Mouse (Mus musculus): ENCODE data around the gene Naif1. TPM values are rescaled to one million over a fixed set of nuclear protein-coding genes. Genes with fewer than 3 reads are reported as not detected.
"Not testable (repeated sequence)": the region's sequence is repeated elsewhere in the genome, so short reads cannot be mapped to it uniquely, and the experiment has no call there.

The Naif1 gene
- polyA plus RNA-seq, 1 experiment = 19.9 TPM

DNA sequence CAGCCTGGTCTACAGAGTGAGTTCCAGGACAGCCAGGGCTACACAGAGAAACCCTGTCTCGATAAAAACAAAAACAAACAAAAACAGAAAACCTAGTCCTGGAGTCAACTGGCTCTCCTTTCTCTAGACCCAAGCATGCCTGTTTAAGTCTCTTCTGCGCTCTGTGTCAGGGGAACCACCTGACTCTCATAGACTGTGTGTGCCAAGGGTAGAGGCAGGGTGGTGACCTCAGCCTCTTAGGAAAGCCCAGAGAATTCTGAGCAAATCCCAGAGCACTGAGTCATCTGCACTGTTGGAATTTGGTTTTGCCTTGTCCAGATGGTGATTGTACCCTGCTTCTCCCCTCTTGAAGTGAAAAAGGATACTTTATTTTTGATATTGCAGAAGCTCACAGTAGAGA lies 8.0 kb downstream of the Naif1 start:
- TF ChIP-seq POLR2A (IDR thresholded peaks at IDR 0.05; ENCODE audit: control insufficient read depth, low read depth, low read length) = no peak
- TF ChIP-seq CTCF (IDR thresholded peaks at IDR 0.05; ENCODE audit: control insufficient read depth, insufficient read depth, insufficient replicate concordance, low read depth, low read length) = no peak
- Histone ChIP-seq H3K27me3 (ENCODE audit: control insufficient read depth, insufficient read depth, low read length) (no peaks in the 10 kb centered on the region), H3K4me1 (ENCODE audit: control insufficient read depth, insufficient read depth, low read length) (no peaks in the 10 kb centered on the region), H3K27ac (ENCODE audit: control insufficient read depth, insufficient read depth, low read depth, low read length) (no peak overlapping the region), H3K4me3 (ENCODE audit: control insufficient read depth, low read depth, low read length) (no peak overlapping the region), H3K36me3 (ENCODE audit: control insufficient read depth, insufficient read depth, low read length) (no peaks in the 10 kb centered on the region)

DNA sequence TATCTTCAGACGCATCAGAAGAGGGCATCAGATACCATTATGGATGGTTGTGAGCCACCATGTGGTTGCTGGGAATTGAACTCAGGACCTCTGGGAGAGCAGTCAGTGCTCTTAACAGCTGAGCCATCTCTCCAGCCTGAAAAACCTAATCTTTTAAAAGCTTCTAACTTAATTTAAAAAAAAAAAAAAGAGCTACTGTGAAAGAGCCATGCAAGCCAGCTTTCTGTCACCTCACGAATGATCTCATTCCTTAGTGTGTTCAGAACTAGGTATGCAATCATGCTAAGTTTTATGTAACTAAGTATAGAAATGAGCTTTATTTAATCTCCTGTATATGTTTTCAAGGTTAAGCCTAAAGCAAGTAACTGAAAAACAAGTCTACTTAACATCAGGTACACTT lies 9.4 kb downstream of the Naif1 start:
- Histone ChIP-seq H3K4me3 (ENCODE audit: control insufficient read depth, low read depth, low read length) (no peak overlapping the region), H3K36me3 (ENCODE audit: control insufficient read depth, insufficient read depth, low read length) (no peaks in the 10 kb centered on the region), H3K27me3 (ENCODE audit: control insufficient read depth, insufficient read depth, low read length) (no peaks in the 10 kb centered on the region), H3K27ac (ENCODE audit: control insufficient read depth, insufficient read depth, low read depth, low read length) (no peak overlapping the region), H3K4me1 (ENCODE audit: control insufficient read depth, insufficient read depth, low read length) (no peaks in the 10 kb centered on the region)
- TF ChIP-seq POLR2A (IDR thresholded peaks at IDR 0.05; ENCODE audit: control insufficient read depth, low read depth, low read length) = no peak
- TF ChIP-seq CTCF (IDR thresholded peaks at IDR 0.05; ENCODE audit: control insufficient read depth, insufficient read depth, insufficient replicate concordance, low read depth, low read length) = no peak

DNA sequence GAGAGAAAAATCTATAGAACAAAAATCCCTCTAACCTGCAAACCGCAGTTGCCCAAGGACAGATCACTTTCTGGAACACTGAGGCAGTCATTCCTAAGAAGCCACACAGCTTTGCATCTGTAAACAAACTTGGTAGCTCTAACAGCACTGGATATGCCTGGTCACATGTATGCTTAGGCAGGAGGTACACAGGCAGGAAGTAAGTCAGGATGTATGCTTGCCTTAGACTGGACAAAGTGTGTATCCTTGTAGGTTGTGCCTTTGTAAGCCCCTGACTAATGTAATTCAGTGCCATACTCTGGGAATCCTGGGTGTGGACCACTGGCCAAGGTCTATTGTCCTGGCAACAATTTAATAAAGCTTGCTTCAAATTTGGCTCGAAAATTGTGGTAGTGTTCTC lies 13.5 kb downstream of the Naif1 start:
- TF ChIP-seq POLR2A (IDR thresholded peaks at IDR 0.05; ENCODE audit: control insufficient read depth, low read depth, low read length) = no peak
- no peak for TF ChIP-seq CTCF (IDR thresholded peaks at IDR 0.05; ENCODE audit: control insufficient read depth, insufficient read depth, insufficient replicate concordance, low read depth, low read length)
- H3K4me3 ChIP-seq (ENCODE audit: control insufficient read depth, low read depth, low read length) = no peak overlapping the region
- H3K27ac ChIP-seq (ENCODE audit: control insufficient read depth, insufficient read depth, low read depth, low read length) = no peak overlapping the region
- H3K36me3 ChIP-seq (ENCODE audit: control insufficient read depth, insufficient read depth, low read length) = no peaks in the 10 kb centered on the region
- no peaks in the 10 kb centered on the region for H3K27me3 ChIP-seq (ENCODE audit: control insufficient read depth, insufficient read depth, low read length)
- no peaks in the 10 kb centered on the region for H3K4me1 ChIP-seq (ENCODE audit: control insufficient read depth, insufficient read depth, low read length)

DNA sequence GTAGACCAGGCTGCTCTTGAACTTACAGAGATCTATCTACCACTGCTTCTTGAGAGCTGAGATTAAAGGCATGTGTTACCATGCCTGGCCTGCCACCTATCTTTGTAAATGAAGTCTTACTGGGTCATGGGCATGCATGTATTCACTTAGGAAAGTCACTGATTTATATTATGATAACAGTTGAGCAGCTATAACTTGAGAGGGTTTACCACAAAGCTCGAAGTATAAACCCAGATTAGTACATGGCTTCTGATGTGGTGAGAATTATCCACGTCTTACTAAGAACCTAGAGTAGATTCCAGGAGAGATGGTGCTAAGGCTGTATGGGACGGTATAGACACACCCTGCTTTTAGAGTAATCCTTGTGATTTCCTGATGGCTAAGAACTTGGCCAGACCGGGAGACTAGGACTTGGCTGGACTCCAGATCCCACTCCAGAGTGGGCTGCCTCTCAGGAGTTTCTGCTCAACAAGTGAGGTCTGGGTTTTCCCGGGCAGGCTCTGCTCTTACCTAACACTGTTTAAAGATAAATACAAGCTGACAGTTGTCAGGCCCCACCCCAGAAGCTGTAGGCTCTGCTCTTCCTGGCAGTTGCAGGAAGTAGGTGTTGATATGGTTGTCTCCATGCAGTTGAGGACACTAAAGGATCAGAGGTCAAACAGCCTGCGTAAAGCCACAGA lies 14.1 kb downstream of the Naif1 start:
- TF ChIP-seq POLR2A (IDR thresholded peaks at IDR 0.05; ENCODE audit: control insufficient read depth, low read depth, low read length) = no peak
- no peak for TF ChIP-seq CTCF (IDR thresholded peaks at IDR 0.05; ENCODE audit: control insufficient read depth, insufficient read depth, insufficient replicate concordance, low read depth, low read length)
- H3K4me1 ChIP-seq (ENCODE audit: control insufficient read depth, insufficient read depth, low read length) = no peaks in the 10 kb centered on the region
- H3K27me3 ChIP-seq (ENCODE audit: control insufficient read depth, insufficient read depth, low read length) = no peaks in the 10 kb centered on the region
- no peaks in the 10 kb centered on the region for H3K36me3 ChIP-seq (ENCODE audit: control insufficient read depth, insufficient read depth, low read length)
- no peak overlapping the region for H3K4me3 ChIP-seq (ENCODE audit: control insufficient read depth, low read depth, low read length)
- H3K27ac ChIP-seq (ENCODE audit: control insufficient read depth, insufficient read depth, low read depth, low read length) = no peak overlapping the region

DNA sequence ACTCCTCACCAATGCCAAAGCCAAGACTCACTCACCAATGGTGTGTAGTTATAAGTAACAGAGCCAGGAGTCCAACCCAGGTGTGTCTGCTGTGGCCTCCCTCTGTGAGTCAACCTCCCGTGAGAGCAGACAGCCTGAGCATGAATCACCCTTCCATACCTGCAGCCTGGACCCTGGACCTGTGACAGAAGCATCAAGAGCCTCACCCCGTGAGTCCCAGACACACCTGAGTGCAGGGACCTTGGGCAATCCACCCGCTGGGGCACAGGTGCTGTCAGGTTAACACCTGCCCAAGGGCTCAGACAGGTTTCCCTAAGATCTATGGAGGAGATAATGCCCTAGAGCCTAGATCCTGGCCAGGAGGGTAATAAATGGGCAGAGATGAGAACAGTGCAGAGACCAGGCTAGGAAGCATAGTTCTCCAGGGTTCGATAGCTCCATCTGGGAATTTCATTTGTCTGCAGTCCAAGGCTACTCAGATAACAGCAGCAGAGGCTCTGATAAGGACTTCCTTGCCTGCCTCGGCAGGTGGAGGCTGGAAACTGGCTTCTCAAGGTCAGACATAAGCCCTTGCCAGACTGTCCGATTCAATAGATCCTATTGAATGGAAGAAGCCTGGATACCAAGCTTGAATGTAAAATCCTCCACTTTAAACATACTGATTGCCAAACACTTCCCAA lies 20.9 kb downstream of the Naif1 start:
- no peaks in the 10 kb centered on the region for H3K27me3 ChIP-seq (ENCODE audit: control insufficient read depth, insufficient read depth, low read length)
- H3K36me3 ChIP-seq (ENCODE audit: control insufficient read depth, insufficient read depth, low read length) = no peaks in the 10 kb centered on the region
- TF ChIP-seq CTCF (IDR thresholded peaks at IDR 0.05; ENCODE audit: control insufficient read depth, insufficient read depth, insufficient replicate concordance, low read depth, low read length) (no peak), POLR2A (IDR thresholded peaks at IDR 0.05; ENCODE audit: control insufficient read depth, low read depth, low read length) (no peak)
- H3K4me1 ChIP-seq (ENCODE audit: control insufficient read depth, insufficient read depth, low read length) = no peaks in the 10 kb centered on the region
- H3K4me3 ChIP-seq (ENCODE audit: control insufficient read depth, low read depth, low read length) = no peak overlapping the region
- H3K27ac ChIP-seq (ENCODE audit: control insufficient read depth, insufficient read depth, low read depth, low read length) = no peak overlapping the region

DNA sequence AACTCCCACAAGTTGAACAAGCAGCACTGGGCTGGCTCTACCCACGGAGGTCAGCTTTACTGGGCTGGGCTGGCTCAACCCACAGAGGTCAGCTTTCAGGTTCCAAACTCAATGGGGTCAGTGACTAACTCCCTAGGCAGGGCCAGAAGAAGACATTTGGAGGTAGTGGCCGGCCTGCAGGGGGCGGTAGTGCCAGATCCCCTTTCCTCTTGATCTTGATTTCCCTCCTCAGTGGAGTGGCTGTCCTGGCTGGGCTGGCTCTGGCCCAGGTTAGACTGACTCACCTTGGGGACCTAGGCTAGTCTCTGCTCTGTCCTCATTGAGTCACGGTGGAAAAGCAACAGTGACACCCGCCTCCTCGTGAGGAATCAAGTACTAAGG lies 21.4 kb downstream of the Naif1 start:
- TF ChIP-seq POLR2A (IDR thresholded peaks at IDR 0.05; ENCODE audit: control insufficient read depth, low read depth, low read length) (no peak), CTCF (IDR thresholded peaks at IDR 0.05; ENCODE audit: control insufficient read depth, insufficient read depth, insufficient replicate concordance, low read depth, low read length) (0 out of 2 replicates have a peak, but pooled peaks have one; percentile 20)
- no peaks in the 10 kb centered on the region for H3K4me1 ChIP-seq (ENCODE audit: control insufficient read depth, insufficient read depth, low read length)
- no peaks in the 10 kb centered on the region for H3K36me3 ChIP-seq (ENCODE audit: control insufficient read depth, insufficient read depth, low read length)
- no peak overlapping the region for H3K27ac ChIP-seq (ENCODE audit: control insufficient read depth, insufficient read depth, low read depth, low read length)
- H3K4me3 ChIP-seq (ENCODE audit: control insufficient read depth, low read depth, low read length) = no peak overlapping the region
- H3K27me3 ChIP-seq (ENCODE audit: control insufficient read depth, insufficient read depth, low read length) = no peaks in the 10 kb centered on the region

DNA sequence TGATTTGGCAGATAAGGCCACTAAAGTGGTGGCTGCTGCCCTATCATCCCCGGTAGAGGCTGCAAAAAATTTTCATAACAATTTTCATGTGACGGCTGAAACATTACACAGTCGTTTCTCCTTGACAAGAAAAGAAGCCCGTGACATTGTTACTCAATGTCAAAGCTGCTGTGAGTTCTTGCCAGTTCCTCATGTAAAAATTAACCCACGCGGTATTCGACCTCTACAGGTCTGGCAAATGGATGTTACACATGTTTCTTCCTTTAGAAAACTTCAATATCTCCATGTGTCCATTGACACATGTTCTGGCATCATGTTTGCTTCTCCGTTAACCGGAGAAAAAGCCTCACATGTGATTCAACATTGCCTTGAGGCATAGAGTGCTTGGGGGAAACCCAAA lies 25.1 kb downstream of the Naif1 start:
- H3K4me1 ChIP-seq (ENCODE audit: control insufficient read depth, insufficient read depth, low read length); H3K4me3 ChIP-seq (ENCODE audit: control insufficient read depth, low read depth, low read length); H3K27ac ChIP-seq (ENCODE audit: control insufficient read depth, insufficient read depth, low read depth, low read length); H3K27me3 ChIP-seq (ENCODE audit: control insufficient read depth, insufficient read depth, low read length); H3K36me3 ChIP-seq (ENCODE audit: control insufficient read depth, insufficient read depth, low read length): not testable (repeated sequence)

Data from testis, adult 2 months (tissue).